Mouse (Mus musculus) megakaryocyte, embryonic 14.5 days (primary cell): Measurements from ENCODE around the gene Slc35c2.

Experiments
- FLI1 ChIP-seq: IDR thresholded peaks from 2 replicates; pipeline ENCODE4 v1.6.1; 2012; ENCODE audit warnings: low read length, inconsistent platforms, mixed read lengths
- GATA1 ChIP-seq: IDR thresholded peaks from 3 replicates; pipeline ENCODE4 v1.6.1; 2012; ENCODE audit warnings: mixed read lengths, low read length, inconsistent platforms, borderline replicate concordance

- TF ChIP-seq FLI1: no peak
- no peak for TF ChIP-seq GATA1
Measured at GRCm38 (mm10) chr2:165328746-165329145, 41.1 kb upstream of the Slc35c2 start.
